Mouse (Mus musculus) midbrain, postnatal 0 days (tissue): ENCODE measurements at regions not wholly inside any gene's neighbourhood (a gene's known extent, or its start where the extent isn't known, plus 50 kb on each side); places are given as distances from the start of the nearest gene placed in this dataset.
A peak's percentile ranks its signal among the peaks of the same experiment; 100 is the strongest.

ENCODE experiments used
- ATAC-seq: fragments of 200-750 bp; cut with Nextera tagmentation; 2 replicates; pipeline ENCODE4 v1.8.0; 2017; ENCODE audit warnings: moderate number of reproducible peaks, mild to moderate bottlenecking, moderate TSS enrichment, moderate library complexity; ENCODE audit not compliant: low FRiP score
- DNase-seq: peaks from one replicate; pipeline ENCODE4 v3.0.0-alpha.2; 2015; ENCODE audit warnings: low spot score
- H3K27ac ChIP-seq: fragments of 300-500 bp; sonication (generic); 2 replicates; pipeline ENCODE4 v1.5.1; 2014; ENCODE audit warnings: low read depth, mild to moderate bottlenecking, low read length, mixed read lengths
- H3K27me3 ChIP-seq: fragments of 300-500 bp; sonication (generic); 2 replicates; pipeline ENCODE4 v1.6.1; 2014; ENCODE audit warnings: low read length, control low read depth, mixed read lengths; ENCODE audit not compliant: insufficient read depth
- H3K36me3 ChIP-seq: fragments of 300-500 bp; sonication (generic); 2 replicates; pipeline ENCODE4 v1.6.1; 2014; ENCODE audit warnings: low read length, control low read depth, mixed read lengths; ENCODE audit not compliant: insufficient read depth
- H3K4me1 ChIP-seq: fragments of 300-500 bp; sonication (generic); 2 replicates; pipeline ENCODE4 v1.6.1; 2014; ENCODE audit warnings: mild to moderate bottlenecking, control low read depth, antibody characterized with exemption, low read length, mixed read lengths; ENCODE audit not compliant: insufficient read depth
- H3K4me2 ChIP-seq: fragments of 300-500 bp; sonication (generic); 2 replicates; pipeline ENCODE4 v1.6.1; 2014; ENCODE audit warnings: low read depth, mild to moderate bottlenecking, low read length, mixed read lengths; ENCODE audit not compliant: poor library complexity, severe bottlenecking
- H3K4me3 ChIP-seq: fragments of 300-500 bp; sonication (generic); 2 replicates; pipeline ENCODE4 v1.5.1; 2014; ENCODE audit warnings: low read depth, mild to moderate bottlenecking, low read length, moderate library complexity
- H3K9ac ChIP-seq: fragments of 300-500 bp; sonication (generic); replicated peaks from 2 replicates; pipeline ENCODE4 v1.6.1; 2014; ENCODE audit warnings: mild to moderate bottlenecking, low read length, moderate library complexity, mixed read lengths; ENCODE audit not compliant: poor library complexity, severe bottlenecking
- H3K9me3 ChIP-seq: fragments of 300-500 bp; sonication (generic); 2 replicates; pipeline ENCODE4 v1.6.1; 2016; ENCODE audit warnings: low read length, control low read depth
- CTCF ChIP-seq: IDR thresholded peaks from 2 replicates; pipeline ENCODE4 v1.5.1; 2016; ENCODE audit warnings: antibody characterized with exemption, mild to moderate bottlenecking
- WGBS: fragments of 180-500 bp; shearing (Covaris S2); extraction: QIAGEN DNeasy Blood & Tissue Kit; methylation state at CpG from one replicate; pipeline ENCODE4 v1.1.7; 2014; 5-methylcytosine and 5-hydroxymethylcytosine counted together

- no peaks in the 10 kb centered on the region for H3K27me3 ChIP-seq
- H3K9me3 ChIP-seq, result no peaks in the 10 kb centered on the region
- no peak overlapping the region for H3K27ac ChIP-seq
- ATAC-seq (no peak), DNase-seq (no peak)
- H3K4me2 ChIP-seq, result no peak overlapping the region
- no peak overlapping the region for H3K4me3 ChIP-seq
- no peak for TF ChIP-seq CTCF
- H3K4me1 ChIP-seq, result no peaks in the 10 kb centered on the region
- no peaks in the 10 kb centered on the region for H3K36me3 ChIP-seq
- H3K9ac ChIP-seq, result no peak overlapping the region
- WGBS, result 70% methylated on average over 8 of the region's 8 CpGs
Observed at GRCm38 (mm10) chr11:17727258-17728034, 226.2 kb downstream of the Etaa1 start.

DNA sequence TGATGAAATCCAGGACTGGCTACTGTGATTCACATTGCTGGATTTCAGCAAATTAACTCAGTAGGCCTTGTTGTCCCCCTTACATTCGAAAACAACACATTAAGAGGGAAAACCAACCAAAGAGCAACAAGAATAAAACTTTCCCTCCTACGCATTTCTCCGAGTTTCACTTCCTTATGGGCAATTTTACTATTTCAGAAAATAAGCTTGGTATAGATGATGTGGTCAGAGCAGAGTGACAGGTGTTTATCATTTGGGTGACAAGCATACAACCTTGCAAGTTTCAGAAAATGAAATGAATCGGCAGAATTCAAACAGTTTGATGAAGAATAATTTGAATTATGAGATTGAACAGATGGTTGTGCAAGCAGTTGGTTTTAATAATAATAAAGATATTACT, 220.6 kb downstream of the Etaa1 start:
- Histone ChIP-seq H3K4me3 (no peak overlapping the region), H3K27ac (no peak overlapping the region), H3K4me1 (no peaks in the 10 kb centered on the region), H3K4me2 (no peak overlapping the region), H3K9ac (no peak overlapping the region), H3K27me3 (no peaks in the 10 kb centered on the region), H3K9me3 (no peaks in the 10 kb centered on the region), H3K36me3 (no peaks in the 10 kb centered on the region)
- TF ChIP-seq CTCF, result no peak
- no peak for ATAC-seq
- DNase-seq, result no peak
- WGBS, result 89% methylated on average over 4 of the region's 4 CpGs

GRCm38 (mm10) chr11:17734519-17734918, 219.2 kb downstream of the Etaa1 start:
- Histone ChIP-seq H3K27ac (no peak overlapping the region), H3K4me3 (no peak overlapping the region), H3K27me3 (no peaks in the 10 kb centered on the region), H3K4me2 (no peak overlapping the region), H3K36me3 (no peaks in the 10 kb centered on the region), H3K4me1 (no peaks in the 10 kb centered on the region), H3K9ac (no peak overlapping the region), H3K9me3 (no peaks in the 10 kb centered on the region)
- 76% methylated on average over 2 of the region's 2 CpGs for WGBS
- ATAC-seq (no peak), DNase-seq (no peak)
- no peak for TF ChIP-seq CTCF

- peak; percentile 47 for DNase-seq
- ATAC-seq, result no peak
- no peaks in the 10 kb centered on the region for H3K36me3 ChIP-seq
- no peak for TF ChIP-seq CTCF
- WGBS, result 36% methylated on average over 5 of the region's 5 CpGs
- no peaks in the 10 kb centered on the region for H3K27me3 ChIP-seq
- H3K4me1 ChIP-seq, result no peaks in the 10 kb centered on the region
- H3K9ac ChIP-seq, result no peak overlapping the region
- no peak overlapping the region for H3K27ac ChIP-seq
- H3K4me2 ChIP-seq, result no peak overlapping the region
- H3K9me3 ChIP-seq, result no peaks in the 10 kb centered on the region
- H3K4me3 ChIP-seq, result no peak overlapping the region
Observed at GRCm38 (mm10) chr11:17738879-17739278, 214.8 kb downstream of the Etaa1 start.

GRCm38 (mm10) chr11:17743821-17744220, 209.9 kb downstream of the Etaa1 start:
- no peak for DNase-seq
- no peaks in the 10 kb centered on the region for H3K36me3 ChIP-seq
- no peaks in the 10 kb centered on the region for H3K4me1 ChIP-seq
- H3K27me3 ChIP-seq, result no peaks in the 10 kb centered on the region
- no peak for TF ChIP-seq CTCF
- ATAC-seq, result no peak
- H3K9ac ChIP-seq, result no peak overlapping the region
- H3K9me3 ChIP-seq, result no peaks in the 10 kb centered on the region
- no peak overlapping the region for H3K27ac ChIP-seq
- no peak overlapping the region for H3K4me2 ChIP-seq
- H3K4me3 ChIP-seq, result no peak overlapping the region
- 98% methylated on average over 1 of the region's 1 CpGs for WGBS

DNA sequence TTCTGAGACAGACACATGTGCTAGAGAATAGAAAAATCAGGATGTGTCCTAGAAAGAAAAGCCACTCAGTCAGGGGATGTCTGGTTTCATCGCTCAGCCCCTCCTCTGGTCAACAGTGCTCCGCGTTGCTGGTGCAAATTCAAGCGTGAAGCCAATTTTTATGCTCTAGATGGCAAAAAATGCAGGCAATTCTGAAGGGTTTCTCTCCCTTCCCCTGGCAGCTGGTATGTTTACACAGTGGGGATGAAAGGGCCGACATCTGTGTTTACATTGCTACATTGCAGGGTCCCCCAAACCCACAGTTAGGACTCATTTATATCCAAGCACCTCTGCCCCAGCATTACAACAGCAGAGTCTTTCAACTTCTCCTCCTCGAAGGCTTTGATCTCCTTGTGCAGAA, 203.3 kb downstream of the Etaa1 start:
- Histone ChIP-seq H3K9ac (no peak overlapping the region), H3K4me3 (no peak overlapping the region), H3K9me3 (no peaks in the 10 kb centered on the region), H3K27ac (no peak overlapping the region), H3K4me1 (no peaks in the 10 kb centered on the region), H3K36me3 (no peaks in the 10 kb centered on the region), H3K4me2 (no peak overlapping the region), H3K27me3 (no peaks in the 10 kb centered on the region)
- TF ChIP-seq CTCF, result no peak
- ATAC-seq, result no peak
- DNase-seq, result peak; percentile 62
- WGBS, result 33% methylated on average over 6 of the region's 6 CpGs
